Mouse (Mus musculus) heart, postnatal 0 days (tissue): Measurements from ENCODE around the gene Rnf150. TPM values are rescaled to one million over a fixed set of nuclear protein-coding genes. Genes with fewer than 3 reads are reported as not detected.

ENCODE experiments used
- ATAC-seq: fragments of 200-750 bp; cut with Nextera tagmentation; 2 replicates; pipeline ENCODE4 v1.8.0; 2017; ENCODE audit warnings: low read depth, moderate number of reproducible peaks, moderate library complexity; ENCODE audit not compliant: insufficient read depth
- DNase-seq: peaks from one replicate; pipeline ENCODE4 v3.0.0-alpha.2; 2016; ENCODE audit warnings: low spot score
- H3K27ac ChIP-seq: fragments of 300-500 bp; sonication (generic); 2 replicates; pipeline ENCODE4 v1.5.1; 2014; ENCODE audit warnings: low read depth, mild to moderate bottlenecking
- H3K27me3 ChIP-seq: fragments of 300-500 bp; sonication (generic); 2 replicates; pipeline ENCODE4 v1.6.1; 2014; ENCODE audit warnings: low read length, mixed read lengths; ENCODE audit not compliant: control insufficient read depth, insufficient read depth
- H3K36me3 ChIP-seq: fragments of 300-500 bp; sonication (generic); replicated peaks from 2 replicates; pipeline ENCODE4 v1.6.1; 2014; ENCODE audit warnings: low read length, mixed read lengths; ENCODE audit not compliant: control insufficient read depth, insufficient read depth
- H3K4me1 ChIP-seq: fragments of 300-500 bp; sonication (generic); 2 replicates; pipeline ENCODE4 v1.6.1; 2014; ENCODE audit warnings: antibody characterized with exemption; ENCODE audit not compliant: control insufficient read depth, insufficient read depth
- H3K4me2 ChIP-seq: fragments of 300-500 bp; sonication (generic); 2 replicates; pipeline ENCODE4 v1.6.1; 2014; ENCODE audit warnings: low read depth, mild to moderate bottlenecking, low read length, moderate library complexity
- H3K4me3 ChIP-seq: fragments of 300-500 bp; sonication (generic); 2 replicates; pipeline ENCODE4 v1.5.1; 2014; ENCODE audit warnings: low read depth, low read length
- H3K9ac ChIP-seq: fragments of 300-500 bp; sonication (generic); replicated peaks from 2 replicates; pipeline ENCODE4 v1.6.1; 2014; ENCODE audit warnings: low read depth, low read length, mixed read lengths
- H3K9me3 ChIP-seq: fragments of 300-500 bp; sonication (generic); replicated peaks from 2 replicates; pipeline ENCODE4 v1.6.1; 2016; ENCODE audit warnings: low read length; ENCODE audit not compliant: control insufficient read depth
- CTCF ChIP-seq: IDR thresholded peaks from 2 replicates; pipeline ENCODE4 v1.5.1; 2016; ENCODE audit warnings: antibody characterized with exemption, control low read depth, low read depth
- EP300 ChIP-seq: IDR thresholded peaks from 2 replicates; pipeline ENCODE4 v1.6.1; 2016; ENCODE audit warnings: antibody characterized with exemption, low read depth
- WGBS: fragments of 180-500 bp; shearing (Covaris S2); extraction: QIAGEN DNeasy Blood & Tissue Kit; methylation state at CpG from one replicate; pipeline ENCODE4 v1.1.7; 2014; 5-methylcytosine and 5-hydroxymethylcytosine counted together
- polyA plus RNA-seq: library from polyadenylated mRNA; unstranded; fragments of >200 nt; fragmentation: Nextera tagmentation; extraction: Ambion mirVana; gene quantifications from 2 replicates; pipeline ENCODE4 v1.2.1, GENCODE M21; 2015
- total RNA-seq: library from RNA; depleted of rRNA; stranded (reverse); fragments of >200 nt; gene quantifications from 2 replicates; pipeline ENCODE4 v1.2.3, GENCODE M21; 2014; ENCODE audit warnings: low replicate concordance

Gene Rnf150
- total and polyA plus RNA-seq, 2 experiments from 2014 or later, result 0.75 to 3.5 TPM

DNA sequence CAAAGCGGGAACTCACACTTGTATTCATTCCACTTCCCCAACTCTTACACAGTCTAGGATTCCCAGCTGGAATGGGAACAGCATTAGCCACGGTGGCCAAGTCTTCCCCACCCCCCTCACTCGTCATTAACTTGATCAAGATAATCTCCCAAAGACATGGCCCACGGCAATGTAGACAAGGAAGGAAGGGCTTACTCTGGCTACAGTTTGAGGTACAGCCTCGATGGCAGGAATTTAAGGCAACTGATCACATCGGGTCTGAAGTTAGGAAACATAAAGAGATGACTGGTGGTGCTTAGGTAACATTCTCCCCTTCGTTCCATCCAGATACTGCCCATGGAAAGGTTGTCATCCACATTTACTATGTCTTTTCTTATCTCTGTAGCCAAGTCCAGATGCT is 219.1 kb downstream of the Rnf150 start:
- ATAC-seq, result no peak
- WGBS, result 68% methylated on average over 7 of the region's 7 CpGs
- Histone ChIP-seq H3K4me2 (no peak overlapping the region), H3K9me3 (no peaks in the 10 kb centered on the region), H3K4me3 (no peak overlapping the region), H3K27ac (no peak overlapping the region), H3K36me3 (no peaks in the 10 kb centered on the region), H3K27me3 (no peaks in the 10 kb centered on the region), H3K9ac (no peak overlapping the region), H3K4me1 (no peaks in the 10 kb centered on the region)
- DNase-seq, result no peak
- TF ChIP-seq EP300, result no peak
- no peak for TF ChIP-seq CTCF

DNA sequence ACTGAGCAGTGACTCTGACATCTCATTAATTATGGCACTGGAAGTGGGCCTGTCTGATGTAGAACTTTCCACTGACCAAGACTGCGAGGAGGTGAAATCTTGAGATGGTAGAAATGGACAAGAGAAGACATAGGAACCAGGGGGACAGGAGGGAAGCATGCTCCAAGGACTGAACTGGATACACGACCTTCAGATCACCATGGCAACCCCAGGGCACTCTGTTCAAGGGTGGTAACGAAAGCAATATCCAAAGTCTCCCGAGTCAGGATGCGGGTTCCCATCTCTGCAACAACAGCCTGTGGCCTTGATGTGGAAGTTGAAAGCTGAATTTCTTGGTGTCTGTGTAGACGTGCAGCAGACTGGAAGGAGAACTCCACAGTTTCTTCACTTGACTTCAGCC is 220.3 kb downstream of the Rnf150 start:
- no peak overlapping the region for H3K9ac ChIP-seq
- H3K27me3 ChIP-seq, result no peaks in the 10 kb centered on the region
- TF ChIP-seq EP300 (no peak), CTCF (no peak)
- no peak overlapping the region for H3K4me2 ChIP-seq
- no peaks in the 10 kb centered on the region for H3K36me3 ChIP-seq
- no peaks in the 10 kb centered on the region for H3K9me3 ChIP-seq
- H3K4me1 ChIP-seq, result no peaks in the 10 kb centered on the region
- no peak for ATAC-seq
- H3K4me3 ChIP-seq, result no peak overlapping the region
- 78% methylated on average over 6 of the region's 6 CpGs for WGBS
- H3K27ac ChIP-seq, result no peak overlapping the region
- DNase-seq, result no peak

DNA sequence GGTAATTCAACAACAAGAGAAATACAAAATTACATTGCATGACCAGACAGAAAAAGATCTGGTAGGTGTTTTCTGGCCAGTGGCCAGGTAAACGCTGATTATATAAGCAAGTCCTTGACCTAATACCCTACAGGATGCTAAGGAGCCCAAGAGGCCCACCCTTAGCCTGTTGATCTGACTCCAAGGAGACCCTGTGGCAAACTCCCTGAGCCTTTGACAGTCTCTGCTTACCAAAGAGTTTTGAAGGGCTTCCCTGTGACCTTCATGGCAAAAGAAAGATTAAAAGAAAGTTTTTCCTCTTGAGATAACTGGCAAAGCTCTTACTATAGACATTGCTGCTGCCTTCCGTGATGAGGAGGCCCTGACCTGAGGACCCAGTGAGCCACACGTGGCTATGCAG is 222.4 kb downstream of the Rnf150 start:
- DNase-seq (no peak), ATAC-seq (no peak)
- Histone ChIP-seq H3K4me1 (no peaks in the 10 kb centered on the region), H3K9ac (no peak overlapping the region), H3K4me2 (no peak overlapping the region), H3K9me3 (no peaks in the 10 kb centered on the region), H3K36me3 (no peaks in the 10 kb centered on the region), H3K4me3 (no peak overlapping the region), H3K27me3 (no peaks in the 10 kb centered on the region), H3K27ac (no peak overlapping the region)
- 49% methylated on average over 3 of the region's 3 CpGs for WGBS
- TF ChIP-seq EP300 (no peak), CTCF (no peak)

DNA sequence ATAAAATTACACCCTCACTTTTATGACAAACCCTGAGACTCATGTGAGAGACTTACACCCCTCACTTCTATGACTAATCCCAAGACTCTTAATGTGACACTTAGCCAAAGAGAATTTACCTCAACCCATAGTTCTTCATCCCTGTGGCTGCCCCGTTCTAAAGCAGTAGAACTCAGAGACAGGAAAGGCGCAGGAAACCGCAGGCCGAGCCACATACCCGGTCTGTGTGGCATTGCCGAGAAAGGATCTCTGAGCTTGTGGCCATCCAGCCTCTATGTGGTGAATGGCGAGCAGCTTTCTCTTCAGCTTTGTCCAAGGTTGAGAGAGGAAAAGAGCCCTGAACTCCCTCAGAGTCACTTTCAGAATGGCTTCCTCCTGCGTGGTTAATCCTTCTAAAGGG is 223.5 kb downstream of the Rnf150 start:
- Histone ChIP-seq H3K36me3 (no peaks in the 10 kb centered on the region), H3K4me2 (no peak overlapping the region), H3K9me3 (no peaks in the 10 kb centered on the region), H3K27me3 (no peaks in the 10 kb centered on the region), H3K27ac (no peak overlapping the region), H3K4me1 (no peaks in the 10 kb centered on the region), H3K9ac (no peak overlapping the region), H3K4me3 (no peak overlapping the region)
- TF ChIP-seq EP300 (no peak), CTCF (no peak)
- DNase-seq (no peak), ATAC-seq (no peak)
- 74% methylated on average over 8 of the region's 8 CpGs for WGBS

DNA sequence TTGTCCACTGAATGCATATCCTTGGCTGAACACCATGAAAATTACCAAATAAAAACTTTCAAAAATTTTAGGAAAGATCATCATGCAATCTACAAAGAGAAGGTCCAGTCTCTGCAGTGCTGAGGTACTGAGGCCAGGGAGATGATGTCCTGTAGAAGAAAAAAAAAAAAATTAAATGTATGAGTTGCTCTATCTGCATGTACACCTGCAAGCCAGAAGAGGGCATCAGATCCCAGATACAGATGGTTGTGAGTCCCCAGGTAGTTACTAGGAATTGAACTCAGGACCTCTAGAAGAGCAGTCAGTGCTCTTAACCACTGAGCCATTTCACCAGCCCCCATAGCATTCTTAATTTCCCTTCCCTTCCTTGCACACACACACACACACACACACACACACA is 224.4 kb downstream of the Rnf150 start:
- TF ChIP-seq EP300 (no peak), CTCF (no peak)
- H3K4me2 ChIP-seq, result no peak overlapping the region
- DNase-seq, result no peak
- no peaks in the 10 kb centered on the region for H3K4me1 ChIP-seq
- H3K9ac ChIP-seq, result no peak overlapping the region
- no peaks in the 10 kb centered on the region for H3K27me3 ChIP-seq
- ATAC-seq, result no peak
- no peak overlapping the region for H3K4me3 ChIP-seq
- no peak overlapping the region for H3K27ac ChIP-seq
- H3K36me3 ChIP-seq, result no peaks in the 10 kb centered on the region
- H3K9me3 ChIP-seq, result no peaks in the 10 kb centered on the region

DNA sequence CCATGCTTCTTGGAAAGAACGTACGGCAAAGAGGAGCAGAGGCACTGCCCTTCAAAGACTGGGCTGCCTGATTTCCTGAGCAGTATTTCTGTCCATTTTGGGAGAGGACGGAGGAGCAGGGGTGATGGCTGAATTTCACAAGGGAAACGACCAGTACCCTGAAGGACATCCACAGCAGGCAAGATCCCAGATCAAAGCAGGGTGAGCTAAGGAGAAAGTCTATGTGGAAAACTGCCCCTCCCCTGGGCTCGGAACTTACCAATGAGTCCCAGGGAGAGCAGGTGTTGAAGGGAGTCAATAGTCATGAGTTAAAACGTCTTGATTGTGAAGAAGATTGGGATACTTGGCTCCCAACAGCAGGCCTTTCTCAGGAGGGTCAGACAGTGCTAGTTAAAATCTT is 225.0 kb downstream of the Rnf150 start:
- H3K9me3 ChIP-seq, result no peaks in the 10 kb centered on the region
- DNase-seq, result no peak
- 64% methylated on average over 6 of the region's 6 CpGs for WGBS
- no peaks in the 10 kb centered on the region for H3K4me1 ChIP-seq
- no peak overlapping the region for H3K9ac ChIP-seq
- no peak overlapping the region for H3K4me2 ChIP-seq
- no peaks in the 10 kb centered on the region for H3K27me3 ChIP-seq
- no peak for ATAC-seq
- TF ChIP-seq CTCF (no peak), EP300 (no peak)
- H3K27ac ChIP-seq, result no peak overlapping the region
- no peaks in the 10 kb centered on the region for H3K36me3 ChIP-seq
- H3K4me3 ChIP-seq, result no peak overlapping the region
